Mouse (Mus musculus): ENCODE results near the gene Supt3. TPM values are rescaled to one million over a fixed set of nuclear protein-coding genes. Genes with fewer than 3 reads are reported as not detected.

The Supt3 gene
- polyA plus RNA-seq, 1 experiment from 2014 or later, result 24.1 TPM

DNA sequence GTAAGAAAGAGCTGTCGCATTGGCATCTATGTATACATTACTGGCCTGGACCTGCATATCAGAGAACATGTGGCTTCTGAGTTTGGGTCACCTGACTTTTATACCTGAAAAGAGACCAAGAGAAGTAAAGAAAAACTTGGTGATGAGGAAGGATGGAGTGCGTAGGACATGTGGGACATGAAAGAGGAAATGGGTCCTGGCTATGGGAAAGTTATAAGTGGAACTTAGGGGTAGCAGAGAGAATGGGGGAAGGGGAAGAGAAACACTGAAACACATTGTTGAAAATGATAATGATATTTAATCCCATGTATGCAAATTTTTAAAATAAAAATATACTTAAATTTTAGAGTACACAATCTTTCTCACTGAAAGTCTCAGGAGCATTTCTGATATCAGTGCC, 211.0 kb downstream of the Supt3 start:
- 93% methylated on average over 2 of the region's 2 CpGs for WGBS
- ATAC-seq (ENCODE audit: low FRiP score, low read depth), result no peak
- no peaks in the 10 kb centered on the region for H3K9me3 ChIP-seq
- no peak overlapping the region for H3K9ac ChIP-seq
- no peaks in the 10 kb centered on the region for H3K4me1 ChIP-seq (replicated peaks)
- no peak overlapping the region for H3K4me2 ChIP-seq
- H3K27me3 ChIP-seq, result no peaks in the 10 kb centered on the region
- H3K4me3 ChIP-seq, result no peak overlapping the region
- H3K36me3 ChIP-seq, result no peaks in the 10 kb centered on the region
- no peak overlapping the region for H3K27ac ChIP-seq (replicated peaks)

DNA sequence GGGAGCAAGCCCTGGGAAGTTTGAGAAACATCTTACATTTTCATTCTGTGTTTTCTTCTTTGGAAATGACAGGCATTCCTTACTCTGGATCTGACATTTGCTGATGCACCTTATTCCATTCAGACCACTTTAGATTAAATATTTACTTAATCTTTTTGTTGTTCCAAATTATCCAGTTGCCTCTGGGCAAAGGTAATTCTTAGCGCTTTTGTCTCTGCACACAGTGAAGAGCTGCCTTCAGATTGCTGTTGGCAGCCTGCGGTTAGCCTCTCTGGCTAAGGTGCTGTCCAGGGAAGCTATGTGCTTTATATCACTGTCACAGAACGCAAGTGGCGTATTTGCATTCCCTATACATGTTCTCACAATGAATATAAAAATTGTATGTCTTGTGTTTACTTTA, 226.4 kb downstream of the Supt3 start:
- 91% methylated on average over 4 of the region's 4 CpGs for WGBS

GRCm38 (mm10) chr17:45004477-45005170, 227.7 kb downstream of the Supt3 start:
- H3K9ac ChIP-seq, result no peak overlapping the region
- no peaks in the 10 kb centered on the region for H3K9me3 ChIP-seq
- H3K27me3 ChIP-seq, result no peaks in the 10 kb centered on the region
- no peak overlapping the region for H3K4me2 ChIP-seq
- no peaks in the 10 kb centered on the region for H3K36me3 ChIP-seq
- no peak overlapping the region for H3K4me3 ChIP-seq
- H3K4me1 ChIP-seq (replicated peaks), result no peaks in the 10 kb centered on the region
- 89% methylated on average over 13 of the region's 13 CpGs for WGBS
- no peak for ATAC-seq (ENCODE audit: low FRiP score, low read depth)
- H3K27ac ChIP-seq (replicated peaks), result no peak overlapping the region

More for the DNA sequence above, 226.4 kb downstream of the Supt3 start:
- no peak overlapping the region for H3K9ac ChIP-seq
- no peaks in the 10 kb centered on the region for H3K27me3 ChIP-seq
- H3K4me3 ChIP-seq, result no peak overlapping the region
- no peak overlapping the region for H3K4me2 ChIP-seq
- H3K27ac ChIP-seq (replicated peaks), result no peak overlapping the region
- H3K4me1 ChIP-seq (replicated peaks), result no peaks in the 10 kb centered on the region
- no peak for ATAC-seq (ENCODE audit: low FRiP score, low read depth)
- no peaks in the 10 kb centered on the region for H3K9me3 ChIP-seq
- no peaks in the 10 kb centered on the region for H3K36me3 ChIP-seq

DNA sequence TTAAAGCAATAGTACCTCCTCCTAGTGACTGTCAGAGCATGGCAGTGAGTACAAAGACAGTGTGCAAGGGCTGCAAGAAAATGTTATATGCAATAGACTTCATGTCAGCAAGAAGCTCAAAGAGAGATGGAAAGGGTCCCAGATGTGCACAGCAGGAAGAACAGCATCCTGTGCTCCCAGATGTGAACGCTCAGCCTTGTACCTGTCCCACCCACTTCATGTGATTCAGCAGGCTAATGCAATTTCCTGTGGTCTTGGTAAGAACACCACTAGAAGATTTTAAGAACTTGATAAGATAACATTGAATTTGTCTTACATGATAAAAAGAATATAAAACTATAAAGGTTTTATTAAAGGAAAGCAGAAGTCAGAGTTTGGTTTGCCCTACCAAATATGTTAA, 230.5 kb downstream of the Supt3 start:
- H3K4me2 ChIP-seq, result no peak overlapping the region
- H3K4me3 ChIP-seq, result no peak overlapping the region
- no peak overlapping the region for H3K9ac ChIP-seq
- no peaks in the 10 kb centered on the region for H3K9me3 ChIP-seq
- WGBS, result 89% methylated on average over 1 of the region's 1 CpGs
- H3K4me1 ChIP-seq (replicated peaks), result no peaks in the 10 kb centered on the region
- no peaks in the 10 kb centered on the region for H3K27me3 ChIP-seq
- H3K27ac ChIP-seq (replicated peaks), result no peak overlapping the region
- no peak for ATAC-seq (ENCODE audit: low FRiP score, low read depth)
- no peaks in the 10 kb centered on the region for H3K36me3 ChIP-seq

GRCm38 (mm10) chr17:45008663-45009062, 231.7 kb downstream of the Supt3 start:
- Histone ChIP-seq H3K4me1 (replicated peaks) (no peaks in the 10 kb centered on the region), H3K9me3 (no peaks in the 10 kb centered on the region), H3K27me3 (no peaks in the 10 kb centered on the region), H3K36me3 (no peaks in the 10 kb centered on the region), H3K9ac (no peak overlapping the region), H3K4me2 (no peak overlapping the region), H3K27ac (replicated peaks) (no peak overlapping the region), H3K4me3 (no peak overlapping the region)
- ATAC-seq (ENCODE audit: low FRiP score, low read depth), result no peak
- 75% methylated on average over 4 of the region's 4 CpGs for WGBS

- no peaks in the 10 kb centered on the region for H3K9me3 ChIP-seq
- H3K27ac ChIP-seq (replicated peaks), result no peak overlapping the region
- no peak overlapping the region for H3K9ac ChIP-seq
- no peaks in the 10 kb centered on the region for H3K4me1 ChIP-seq (replicated peaks)
- no peak overlapping the region for H3K4me3 ChIP-seq
- H3K27me3 ChIP-seq, result no peaks in the 10 kb centered on the region
- WGBS, result 85% methylated on average over 2 of the region's 2 CpGs
- no peak overlapping the region for H3K4me2 ChIP-seq
- ATAC-seq (ENCODE audit: low FRiP score, low read depth), result no peak
- no peaks in the 10 kb centered on the region for H3K36me3 ChIP-seq
Measured at GRCm38 (mm10) chr17:45010409-45010808, 233.5 kb downstream of the Supt3 start.

DNA sequence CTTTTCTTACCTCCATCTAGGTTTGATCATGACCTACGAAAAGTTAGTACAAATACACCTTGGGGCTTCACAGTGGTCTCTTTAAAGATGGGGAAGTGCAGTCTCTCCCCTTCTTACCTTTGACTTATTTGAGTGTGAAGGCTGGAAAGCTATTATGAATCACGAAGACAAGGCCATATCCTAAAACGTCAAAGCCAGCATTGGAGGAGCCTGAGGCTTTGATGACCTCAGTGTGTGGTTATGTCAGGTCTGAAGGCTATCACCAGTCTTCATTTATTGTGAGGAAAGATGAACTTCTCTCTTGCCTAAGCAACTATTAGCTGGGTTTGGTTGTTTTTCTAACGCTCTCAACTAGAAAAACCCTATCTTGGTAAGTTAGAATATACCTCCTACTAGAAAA, 239.8 kb downstream of the Supt3 start:
- Histone ChIP-seq H3K36me3 (no peaks in the 10 kb centered on the region), H3K27me3 (no peaks in the 10 kb centered on the region), H3K9me3 (no peaks in the 10 kb centered on the region), H3K27ac (replicated peaks) (no peak overlapping the region), H3K4me1 (replicated peaks) (no peaks in the 10 kb centered on the region), H3K9ac (no peak overlapping the region), H3K4me3 (no peak overlapping the region), H3K4me2 (no peak overlapping the region)
- 87% methylated on average over 4 of the region's 4 CpGs for WGBS
- no peak for ATAC-seq (ENCODE audit: low FRiP score, low read depth)

GRCm38 (mm10) chr17:45020155-45020930, 243.4 kb downstream of the Supt3 start:
- Histone ChIP-seq H3K9me3 (no peaks in the 10 kb centered on the region), H3K27me3 (no peaks in the 10 kb centered on the region), H3K4me1 (replicated peaks) (no peaks in the 10 kb centered on the region), H3K36me3 (no peaks in the 10 kb centered on the region), H3K4me3 (no peak overlapping the region), H3K9ac (no peak overlapping the region), H3K4me2 (no peak overlapping the region), H3K27ac (replicated peaks) (no peak overlapping the region)
- no peak for ATAC-seq (ENCODE audit: low FRiP score, low read depth)
- 68% methylated on average over 8 of the region's 8 CpGs for WGBS

DNA sequence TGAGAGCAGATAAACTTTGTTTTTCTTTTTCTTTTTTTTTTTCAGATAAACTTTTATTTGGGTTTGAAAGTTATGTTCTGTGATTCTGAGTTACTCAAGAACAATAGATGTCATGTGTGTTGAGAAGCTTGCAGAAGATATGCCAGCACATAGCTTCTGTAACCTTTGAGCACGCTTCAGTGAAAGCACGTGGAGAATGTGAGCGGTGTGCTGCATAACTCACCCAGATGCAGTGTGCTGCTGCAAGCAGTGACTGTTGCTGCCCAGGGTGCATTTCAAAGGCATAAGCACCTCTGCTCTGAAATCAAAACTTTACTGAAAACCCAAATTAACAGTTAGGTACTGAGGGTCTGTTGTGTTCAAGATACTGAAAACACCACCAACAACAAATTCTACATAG, 251.5 kb downstream of the Supt3 start:
- H3K9ac ChIP-seq, result no peak overlapping the region
- 74% methylated on average over 3 of the region's 3 CpGs for WGBS
- H3K4me3 ChIP-seq, result no peak overlapping the region
- H3K36me3 ChIP-seq, result no peaks in the 10 kb centered on the region
- no peak overlapping the region for H3K4me2 ChIP-seq
- ATAC-seq (ENCODE audit: low FRiP score, low read depth), result no peak
- H3K27me3 ChIP-seq, result no peaks in the 10 kb centered on the region
- no peak overlapping the region for H3K27ac ChIP-seq (replicated peaks)
- no peaks in the 10 kb centered on the region for H3K9me3 ChIP-seq
- no peaks in the 10 kb centered on the region for H3K4me1 ChIP-seq (replicated peaks)

DNA sequence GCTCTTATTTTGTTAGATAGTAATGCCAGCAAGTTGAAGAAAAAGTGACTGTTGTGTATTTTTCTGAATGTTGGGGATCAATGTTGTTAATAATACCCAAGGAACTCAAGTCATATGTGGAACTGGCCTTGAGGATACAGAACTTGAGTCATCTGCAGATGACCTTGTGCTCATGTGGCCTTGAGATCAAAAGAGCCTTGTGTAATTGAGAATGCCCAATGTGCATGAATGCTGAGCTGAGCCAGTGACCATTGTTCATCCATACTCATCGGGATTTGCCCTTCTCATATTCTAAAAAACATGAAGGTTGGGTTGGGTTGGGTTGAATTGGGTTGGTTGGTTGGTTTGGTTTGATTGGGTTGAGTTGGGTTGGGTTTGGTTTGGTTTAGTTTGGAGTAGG, 252.2 kb downstream of the Supt3 start:
- Histone ChIP-seq H3K4me3 (no peak overlapping the region), H3K36me3 (no peaks in the 10 kb centered on the region), H3K4me1 (replicated peaks) (no peaks in the 10 kb centered on the region), H3K9me3 (no peaks in the 10 kb centered on the region), H3K9ac (no peak overlapping the region), H3K27me3 (no peaks in the 10 kb centered on the region), H3K27ac (replicated peaks) (no peak overlapping the region), H3K4me2 (no peak overlapping the region)
- 92% methylated on average over 1 of the region's 1 CpGs for whole genome bisulfite sequencing
- ATAC-seq (ENCODE audit: low FRiP score, low read depth), result no peak

DNA sequence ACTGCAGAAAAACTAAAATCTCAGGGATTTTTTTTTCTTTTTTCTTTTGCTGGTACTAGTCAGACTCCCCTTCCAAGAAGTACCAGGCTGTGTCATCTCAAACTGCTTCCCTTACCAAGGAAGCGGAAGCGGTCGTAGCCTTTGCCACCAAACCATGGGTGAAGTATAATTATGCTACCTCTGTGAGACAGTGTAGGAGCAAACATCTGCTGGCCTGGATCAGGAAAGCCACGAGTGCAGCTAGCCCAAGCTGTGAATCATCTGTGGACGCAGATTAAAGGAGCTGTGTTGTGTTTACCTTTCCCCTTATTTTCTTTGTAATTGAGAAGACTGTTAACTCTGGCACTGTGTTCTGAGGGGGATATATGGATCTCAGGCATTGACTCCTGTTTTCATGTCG, 255.3 kb downstream of the Supt3 start:
- no peak for ATAC-seq (ENCODE audit: low FRiP score, low read depth)
- WGBS, result 78% methylated on average over 6 of the region's 6 CpGs
- Histone ChIP-seq H3K4me2 (no peak overlapping the region), H3K27ac (replicated peaks) (no peak overlapping the region), H3K9ac (no peak overlapping the region), H3K36me3 (no peaks in the 10 kb centered on the region), H3K4me3 (no peak overlapping the region), H3K27me3 (no peaks in the 10 kb centered on the region), H3K4me1 (replicated peaks) (no peaks in the 10 kb centered on the region), H3K9me3 (no peaks in the 10 kb centered on the region)

- Histone ChIP-seq H3K4me3 (no peak overlapping the region), H3K27ac (replicated peaks) (no peak overlapping the region), H3K4me1 (replicated peaks) (no peaks in the 10 kb centered on the region), H3K36me3 (no peaks in the 10 kb centered on the region), H3K9me3 (no peaks in the 10 kb centered on the region), H3K4me2 (no peak overlapping the region), H3K27me3 (no peaks in the 10 kb centered on the region), H3K9ac (no peak overlapping the region)
- no peak for ATAC-seq (ENCODE audit: low FRiP score, low read depth)
- WGBS, result 82% methylated on average over 7 of the region's 7 CpGs
Measured at GRCm38 (mm10) chr17:45033617-45034016, 256.7 kb downstream of the Supt3 start.

Measured in hindbrain, embryonic 15.5 days (tissue).